Mouse (Mus musculus) adrenal gland, postnatal 10 days (tissue): ENCODE measurements around the gene Olfr287. TPM values are rescaled to one million over a fixed set of nuclear protein-coding genes. Genes with fewer than 3 reads are reported as not detected.

Experiments
- DNase-seq: peaks from one replicate; pipeline ENCODE4 v3.0.0; 2021; ENCODE audit warnings: mixed read lengths
- total RNA-seq, 2 experiments: library from RNA; stranded (reverse); gene quantifications; 2 replicates each; pipeline ENCODE4 v1.2.3; 2021

Gene Olfr287
- total RNA-seq, 2 experiments from 2014 or later: not detected

DNA sequence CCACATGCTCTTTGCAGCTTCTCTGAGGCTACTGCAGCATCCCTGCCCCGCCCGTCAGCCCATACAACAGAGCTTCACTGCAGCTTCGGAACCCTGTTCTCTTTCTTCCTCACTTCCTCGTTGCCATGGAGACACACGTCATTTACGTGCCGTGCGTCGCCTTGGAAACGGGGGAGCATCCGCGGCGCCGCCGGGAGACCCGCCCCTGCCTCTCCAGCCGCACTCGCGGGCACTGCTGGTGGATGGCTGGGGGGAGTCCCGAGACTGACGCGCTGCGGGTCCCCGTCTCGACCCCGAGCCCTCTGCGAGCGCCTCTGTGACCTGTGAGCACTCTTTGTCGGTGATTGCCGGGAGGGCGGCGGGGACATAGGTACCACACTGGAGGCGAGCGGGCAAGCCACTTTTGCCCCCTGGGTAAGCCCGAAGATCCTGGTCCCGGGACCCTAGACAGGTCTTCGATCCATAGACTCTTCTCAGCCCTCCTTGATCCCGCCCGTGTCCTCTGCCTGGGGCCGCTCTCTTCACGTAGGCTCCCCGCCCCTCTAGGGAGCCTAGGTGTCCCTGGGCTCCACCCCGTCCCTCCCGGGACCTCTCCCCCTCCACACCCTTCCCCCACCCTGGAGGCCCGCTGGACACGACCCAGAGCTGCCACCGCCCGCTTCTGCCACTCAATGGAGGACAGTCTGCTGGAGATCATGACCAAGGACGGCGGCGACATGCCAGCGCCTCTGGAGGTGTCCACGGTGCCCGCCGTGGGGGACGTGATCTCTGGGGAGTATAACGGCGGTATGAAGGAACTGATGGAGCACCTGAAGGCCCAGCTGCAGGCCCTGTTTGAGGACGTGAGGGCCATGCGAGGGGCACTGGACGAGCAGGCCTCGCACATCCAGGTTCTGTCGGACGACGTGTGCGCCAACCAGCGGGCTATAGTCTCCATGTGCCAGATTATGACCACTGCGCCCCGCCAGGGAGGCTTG lies 52.9 kb downstream of the Olfr287 start:
- DNase-seq: peak; percentile 84

GRCm38 (mm10) chr15:98166963-98167644 lies 53.8 kb downstream of the Olfr287 start, which contains the start of gene Ccdc184:
Gene Ccdc184, plus strand, starts transcription at chr15:98167158.
- DNase-seq: no peak

GRCm38 (mm10) chr15:98165525-98165924 lies 55.3 kb downstream of the Olfr287 start, which contains the start of gene Asb8:
Gene Asb8, minus strand, starts transcription at chr15:98165625.
- no peak for DNase-seq

DNA sequence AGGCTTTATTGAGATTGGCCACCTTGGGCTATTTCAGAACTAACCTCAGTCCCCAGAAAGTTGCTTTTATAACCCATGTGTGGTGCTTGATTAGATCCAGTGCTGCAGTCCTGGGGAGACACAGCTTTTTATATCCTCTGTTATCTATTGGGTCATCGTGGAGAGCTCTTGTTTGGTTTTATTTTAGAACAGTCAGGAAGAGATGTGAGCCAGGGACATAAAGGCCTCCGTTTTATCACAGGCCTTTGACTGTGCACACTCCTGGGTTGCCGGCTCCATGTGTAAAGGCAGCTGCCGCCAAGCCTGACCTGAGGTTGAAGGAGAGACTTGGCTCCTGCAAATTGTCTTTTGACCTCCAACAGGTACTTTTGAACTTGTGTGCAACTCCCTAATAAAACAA lies 58.3 kb downstream of the Olfr287 start:
- no peak for DNase-seq

DNA sequence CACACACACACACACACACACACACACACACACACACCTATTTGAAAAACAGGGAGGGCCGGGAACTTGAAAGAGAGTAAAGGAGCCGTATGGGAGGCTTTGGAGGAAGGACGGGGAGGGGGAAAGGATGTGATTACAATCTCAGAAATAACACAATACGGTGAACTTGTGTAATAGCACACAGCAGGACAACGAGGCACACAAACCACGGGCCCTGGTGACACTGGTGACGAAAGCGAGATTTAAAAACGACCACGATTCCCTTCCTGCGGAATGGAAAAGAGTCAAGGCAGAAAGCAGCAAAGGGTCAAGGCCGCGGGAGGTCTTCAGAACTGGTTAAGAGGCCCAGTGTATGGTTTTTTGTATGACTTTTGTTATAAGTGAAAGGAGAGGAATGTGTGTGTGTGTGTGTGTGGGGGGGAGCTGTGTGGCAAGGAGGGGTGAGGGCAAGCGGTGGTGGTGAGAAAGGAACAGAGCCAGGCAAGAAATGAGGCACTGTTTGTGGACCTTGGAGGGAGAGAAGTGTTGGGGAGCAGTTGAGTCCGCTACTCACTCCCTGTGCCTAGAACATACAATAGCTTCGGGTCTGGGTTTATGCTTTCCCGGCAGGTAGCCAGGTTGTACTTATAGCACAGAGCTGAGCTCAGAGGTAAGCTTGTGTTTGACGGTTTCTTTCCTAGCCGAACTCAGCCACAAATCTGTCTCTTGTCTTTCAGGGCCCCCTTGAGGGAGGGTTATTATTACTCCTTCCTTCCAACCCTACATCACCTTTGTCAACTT lies 59.6 kb downstream of the Olfr287 start:
- no peak for DNase-seq

DNA sequence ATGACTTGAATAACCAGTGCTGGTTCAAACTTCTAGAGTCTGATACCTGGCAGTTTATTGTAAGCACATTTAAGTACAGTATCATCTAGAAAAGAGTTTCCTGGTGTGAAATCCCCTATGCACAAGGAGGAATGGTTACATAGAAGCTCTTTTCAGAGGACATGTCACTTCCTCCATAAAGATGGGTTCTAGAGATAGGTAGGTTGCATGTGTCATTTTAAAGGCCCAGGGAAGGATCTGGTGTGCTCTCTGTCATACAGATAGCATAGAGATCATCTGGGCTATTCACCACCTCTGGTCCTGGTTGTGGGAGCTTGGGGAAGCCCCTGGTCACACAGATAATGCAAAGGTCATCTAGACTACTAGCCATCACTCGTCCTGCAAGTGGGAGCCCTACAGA lies 63.6 kb downstream of the Olfr287 start:
- no peak for DNase-seq

Other genes starting within 250 kb of the Olfr287 start
- 10 to 100 TPM in 1 of 2 experiments, under 1 TPM in 1; 0.33 to 17.3 TPM for gene Col2a1, start 216.4 kb downstream of the Olfr287 start, total RNA-seq
- 100 to 1,000 TPM in 1 of 2 experiments, 10 to 100 TPM in 1; 77.0 to 168 TPM for gene Pfkm, start 128.5 kb downstream of the Olfr287 start, total RNA-seq
- gene Senp1, start 127.3 kb downstream of the Olfr287 start, total RNA-seq: 10 to 100 TPM; 17.2 to 22.8 TPM
- 10 to 100 TPM; 43.2 to 54.1 TPM for gene Asb8, start 55.4 kb downstream of the Olfr287 start, total RNA-seq
- 1 to 10 TPM; 1.2 to 1.5 TPM for gene Ccdc184, start 53.9 kb downstream of the Olfr287 start, total RNA-seq
- not detected for gene Olfr288, start 25.5 kb downstream of the Olfr287 start, total RNA-seq
- gene Gm44579, start 79 bp downstream of the Olfr287 start, total RNA-seq: not detected
- gene Olfr286, start 13.4 kb upstream of the Olfr287 start, total RNA-seq: not detected
- gene H1fnt, start 36.2 kb upstream of the Olfr287 start, total RNA-seq: not detected
- gene Zfp641, start 75.1 kb upstream of the Olfr287 start, total RNA-seq: 1 to 10 TPM; 3.9 to 7.4 TPM
- gene Olfr285, start 96.3 kb upstream of the Olfr287 start, total RNA-seq: not detected
- gene Olfr284, start 119.9 kb upstream of the Olfr287 start, total RNA-seq: not detected
- not detected for gene Olfr283, start 159.9 kb upstream of the Olfr287 start, total RNA-seq
- not detected for gene Olfr282, start 210.2 kb upstream of the Olfr287 start, total RNA-seq
- gene Olfr281, start 231.5 kb upstream of the Olfr287 start, total RNA-seq: not detected
- not detected for gene OR5BS1P, start 248.8 kb upstream of the Olfr287 start, total RNA-seq